Mouse (Mus musculus): ENCODE results near the gene Wdtc1.

- TF ChIP-seq CTCF (IDR thresholded peaks at IDR 0.05; ENCODE audit: borderline replicate concordance, insufficient read depth, low read length) (no peak), POLR2A (IDR thresholded peaks at IDR 0.05; ENCODE audit: low read depth, low read length) (no peak)
Observed at GRCm38 (mm10) chr4:133314896-133315295, 38.4 kb downstream of the Wdtc1 start.
